Mouse (Mus musculus) hindbrain, embryonic 14.5 days (tissue): ENCODE data around the gene Pigm. TPM values are rescaled to one million over a fixed set of nuclear protein-coding genes. Genes with fewer than 3 reads are reported as not detected.

Experiments used
- ATAC-seq: fragments of 200-750 bp; cut with Nextera tagmentation; 2 replicates; pipeline ENCODE4 v1.8.0; 2017; ENCODE audit warnings: moderate number of reproducible peaks, mild to moderate bottlenecking, moderate TSS enrichment, moderate library complexity; ENCODE audit not compliant: low FRiP score
- DNase-seq: peaks from one replicate; pipeline ENCODE4 v3.0.0-alpha.2; 2015; ENCODE audit warnings: low spot score
- H3K27ac ChIP-seq: fragments of 300-500 bp; sonication (generic); 2 replicates; pipeline ENCODE4 v1.5.1; 2014; ENCODE audit warnings: mild to moderate bottlenecking, moderate library complexity
- H3K27me3 ChIP-seq: fragments of 300-500 bp; sonication (generic); 2 replicates; pipeline ENCODE4 v1.6.1; 2014; ENCODE audit warnings: mild to moderate bottlenecking, low read length, mixed read lengths; ENCODE audit not compliant: control insufficient read depth, insufficient read depth
- H3K36me3 ChIP-seq: fragments of 300-500 bp; sonication (generic); replicated peaks from 2 replicates; pipeline ENCODE4 v1.6.1; 2014; ENCODE audit not compliant: control insufficient read depth, insufficient read depth
- H3K4me1 ChIP-seq: fragments of 300-500 bp; sonication (generic); replicated peaks from 2 replicates; pipeline ENCODE4 v1.6.1; 2014; ENCODE audit warnings: antibody characterized with exemption, low read length, mixed read lengths; ENCODE audit not compliant: control insufficient read depth, insufficient read depth
- H3K4me2 ChIP-seq: fragments of 300-500 bp; sonication (generic); replicated peaks from 2 replicates; pipeline ENCODE4 v1.6.1; 2014; ENCODE audit warnings: mild to moderate bottlenecking, moderate library complexity
- H3K4me3 ChIP-seq: fragments of 300-500 bp; sonication (generic); replicated peaks from 2 replicates; pipeline ENCODE4 v1.5.1; 2014; ENCODE audit warnings: mild to moderate bottlenecking, low read length
- H3K9ac ChIP-seq: fragments of 300-500 bp; sonication (generic); 2 replicates; pipeline ENCODE4 v1.6.1; 2014
- H3K9me3 ChIP-seq: fragments of 300-500 bp; sonication (generic); 2 replicates; pipeline ENCODE4 v1.6.1; 2016; ENCODE audit warnings: low read length; ENCODE audit not compliant: control insufficient read depth
- WGBS: fragments of 180-500 bp; shearing (Covaris S2); extraction: QIAGEN DNeasy Blood & Tissue Kit; methylation state at CpG from one replicate; pipeline ENCODE4 v1.1.7; 2014; 5-methylcytosine and 5-hydroxymethylcytosine counted together
- polyA plus RNA-seq: library from polyadenylated mRNA; unstranded; fragments of >200 nt; fragmentation: Nextera tagmentation; extraction: Ambion mirVana; gene quantifications from 2 replicates; pipeline ENCODE4 v1.2.1, GENCODE M21; 2014

The Pigm gene
- polyA plus RNA-seq, 1 experiment from 2014 or later = 5.6 TPM

DNA sequence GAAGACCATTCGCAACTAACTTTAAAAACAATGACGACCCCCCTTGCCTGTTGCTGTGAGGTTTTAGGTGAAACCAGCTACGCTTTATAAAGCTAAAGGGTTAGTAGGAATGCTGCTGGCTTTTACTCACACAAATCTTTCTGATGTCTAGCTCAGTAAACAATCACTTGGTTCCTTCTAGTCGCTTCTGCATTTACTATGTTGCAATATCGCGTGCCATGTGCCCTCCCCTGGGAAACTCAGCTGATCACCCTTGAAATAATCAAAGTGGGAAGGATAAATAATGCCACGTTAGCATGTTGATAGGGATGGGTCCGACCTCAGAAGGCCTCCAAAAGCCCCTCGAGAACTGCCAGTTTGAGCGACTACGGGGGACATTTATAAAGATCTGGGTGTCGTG lies 29.0 kb upstream of the Pigm start:
- H3K9me3 ChIP-seq = no peaks in the 10 kb centered on the region
- H3K27me3 ChIP-seq = no peaks in the 10 kb centered on the region
- DNase-seq (no peak), ATAC-seq (no peak)
- H3K9ac ChIP-seq = no peak overlapping the region
- H3K27ac ChIP-seq = no peak overlapping the region
- H3K4me1 ChIP-seq = peaks cover 18% of the 10 kb centered on the region
- H3K4me2 ChIP-seq = no peak overlapping the region
- 84% methylated on average over 12 of the region's 12 CpGs for WGBS
- H3K4me3 ChIP-seq = no peak overlapping the region
- H3K36me3 ChIP-seq = no peaks in the 10 kb centered on the region

DNA sequence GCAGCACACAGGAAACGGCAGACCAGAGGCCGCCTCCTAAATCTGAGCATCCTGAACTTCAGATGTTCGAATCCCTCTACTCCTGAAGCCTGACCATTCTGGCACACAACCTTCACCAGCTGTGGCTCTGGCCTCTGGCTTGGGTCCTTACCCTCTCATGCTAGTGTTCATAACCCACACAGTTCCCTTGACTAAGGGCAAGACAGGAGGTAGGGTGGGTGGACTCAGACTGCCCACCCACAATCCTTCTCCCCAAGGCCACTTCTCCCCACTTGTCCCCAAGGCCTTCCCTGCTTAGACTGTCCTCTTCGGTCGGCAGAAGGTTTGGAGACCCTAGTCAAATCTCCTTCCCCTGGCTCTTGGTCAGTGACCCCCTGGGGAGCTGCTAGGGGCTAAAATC lies 26.8 kb upstream of the Pigm start:
- Histone ChIP-seq H3K4me1 (peaks cover 18% of the 10 kb centered on the region), H3K9ac (0 out of 2 replicates have a peak overlapping the region, but pooled peaks have one; percentile 39), H3K27ac (peak overlapping the region; percentile 74), H3K4me2 (peak overlapping the region; percentile 18; the same call in 1 of the 2 replicates), H3K27me3 (no peaks in the 10 kb centered on the region), H3K4me3 (no peak overlapping the region), H3K36me3 (no peaks in the 10 kb centered on the region), H3K9me3 (no peaks in the 10 kb centered on the region)
- peak; percentile 18; the same call in 1 of the 2 replicates for ATAC-seq
- 27% methylated on average over 5 of the region's 5 CpGs for WGBS
- no peak for DNase-seq

DNA sequence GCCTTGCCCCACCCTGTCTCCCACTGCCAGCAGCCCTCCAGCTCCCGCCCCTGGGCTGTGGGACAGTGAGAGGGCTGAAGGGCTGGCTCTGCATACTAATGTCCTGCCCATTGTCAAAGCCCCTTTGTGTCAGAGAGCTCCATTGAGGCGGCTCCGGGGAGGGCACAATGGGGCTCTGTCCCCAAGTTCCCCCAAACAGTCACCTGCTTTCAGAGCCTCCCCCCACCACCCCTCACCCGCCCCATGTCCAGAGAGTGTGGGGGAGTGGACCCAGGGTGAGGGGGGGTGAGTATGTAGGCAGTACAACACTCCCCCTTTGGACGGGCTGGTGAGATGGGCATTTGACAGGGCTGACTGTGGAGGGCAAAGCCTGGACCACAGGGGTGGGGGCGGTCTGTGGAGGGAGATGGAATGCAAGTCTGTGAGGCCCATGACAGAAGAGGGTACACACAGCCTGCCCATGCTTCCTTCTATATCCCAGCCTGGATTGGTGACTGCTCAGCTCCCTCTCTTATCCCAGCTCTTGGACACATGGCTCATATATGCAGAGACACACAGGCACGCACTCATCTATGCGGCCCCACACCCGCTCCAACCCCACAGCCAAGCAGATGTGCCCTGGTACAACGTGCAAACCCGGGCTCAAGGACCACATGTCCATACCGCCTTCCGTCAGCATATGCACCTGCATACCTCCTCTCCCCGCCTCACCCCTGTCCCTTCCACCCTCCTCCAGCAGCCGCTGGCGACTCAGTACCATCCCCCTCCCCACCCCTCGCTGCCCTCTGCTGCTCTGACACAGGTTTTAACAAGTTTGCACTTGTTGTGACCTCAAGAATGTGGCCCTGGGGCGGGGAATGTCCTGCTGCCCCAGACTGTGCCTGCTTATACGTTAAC lies 26.2 kb upstream of the Pigm start:
- peak; percentile 95 for ATAC-seq
- H3K4me2 ChIP-seq = peak overlapping the region; percentile 18
- 4% methylated on average over 19 of the region's 19 CpGs for WGBS
- H3K4me1 ChIP-seq = peaks cover 18% of the 10 kb centered on the region
- H3K27me3 ChIP-seq = no peaks in the 10 kb centered on the region
- H3K27ac ChIP-seq = peak overlapping the region; percentile 74
- DNase-seq = peak; percentile 57
- no peaks in the 10 kb centered on the region for H3K36me3 ChIP-seq
- no peaks in the 10 kb centered on the region for H3K9me3 ChIP-seq
- H3K4me3 ChIP-seq = no peak overlapping the region
- peak overlapping the region; percentile 39 for H3K9ac ChIP-seq

- DNase-seq = no peak
- Histone ChIP-seq H3K4me3 (no peak overlapping the region), H3K9me3 (no peaks in the 10 kb centered on the region)
Measured at GRCm38 (mm10) chr1:172352001-172352400, 24.3 kb upstream of the Pigm start.

DNA sequence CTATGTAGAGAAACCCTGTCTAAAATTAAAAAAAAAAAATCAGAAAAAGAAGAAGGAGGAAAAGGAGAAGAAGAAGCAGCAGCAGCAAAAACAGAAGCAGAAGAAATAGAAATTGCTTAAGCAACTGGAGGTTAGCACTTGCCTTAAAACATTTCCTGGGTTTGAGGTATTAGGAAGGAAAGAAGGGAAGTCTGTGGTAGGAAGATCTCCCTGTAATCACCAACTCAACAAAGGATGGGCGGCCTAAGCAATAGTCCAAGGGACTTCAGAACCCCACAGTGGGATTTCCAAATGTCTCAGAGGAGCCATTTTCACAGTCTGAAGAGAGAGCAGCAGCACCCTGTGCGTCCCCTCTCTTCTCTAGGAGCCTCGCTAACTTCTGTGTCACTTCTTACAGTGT lies 23.9 kb upstream of the Pigm start:
- ATAC-seq (no peak), DNase-seq (no peak)
- 90% methylated on average over 3 of the region's 3 CpGs for WGBS
- Histone ChIP-seq H3K4me2 (no peak overlapping the region), H3K9ac (no peak overlapping the region), H3K36me3 (no peaks in the 10 kb centered on the region), H3K27me3 (no peaks in the 10 kb centered on the region), H3K4me1 (peaks cover 22% of the 10 kb centered on the region), H3K4me3 (no peak overlapping the region), H3K27ac (no peak overlapping the region), H3K9me3 (no peaks in the 10 kb centered on the region)

More at GRCm38 (mm10) chr1:172352001-172352400, 24.3 kb upstream of the Pigm start:
- 70% methylated on average over 6 of the region's 6 CpGs for WGBS
- Histone ChIP-seq H3K36me3 (no peaks in the 10 kb centered on the region), H3K27me3 (no peaks in the 10 kb centered on the region), H3K9ac (no peak overlapping the region), H3K27ac (no peak overlapping the region), H3K4me2 (no peak overlapping the region), H3K4me1 (peaks cover 22% of the 10 kb centered on the region)
- no peak for ATAC-seq

GRCm38 (mm10) chr1:172355336-172355735 lies 21.0 kb upstream of the Pigm start:
- Histone ChIP-seq H3K9me3 (no peaks in the 10 kb centered on the region), H3K4me1 (peaks cover 10% of the 10 kb centered on the region), H3K4me3 (no peak overlapping the region), H3K4me2 (no peak overlapping the region), H3K9ac (no peak overlapping the region), H3K27me3 (no peaks in the 10 kb centered on the region), H3K36me3 (no peaks in the 10 kb centered on the region), H3K27ac (0 out of 2 replicates have a peak overlapping the region, but pooled peaks have one; percentile 2)
- 23% methylated on average over 3 of the region's 3 CpGs for WGBS
- no peak for DNase-seq
- ATAC-seq = peak; percentile 34; the same call in 1 of the 2 replicates

DNA sequence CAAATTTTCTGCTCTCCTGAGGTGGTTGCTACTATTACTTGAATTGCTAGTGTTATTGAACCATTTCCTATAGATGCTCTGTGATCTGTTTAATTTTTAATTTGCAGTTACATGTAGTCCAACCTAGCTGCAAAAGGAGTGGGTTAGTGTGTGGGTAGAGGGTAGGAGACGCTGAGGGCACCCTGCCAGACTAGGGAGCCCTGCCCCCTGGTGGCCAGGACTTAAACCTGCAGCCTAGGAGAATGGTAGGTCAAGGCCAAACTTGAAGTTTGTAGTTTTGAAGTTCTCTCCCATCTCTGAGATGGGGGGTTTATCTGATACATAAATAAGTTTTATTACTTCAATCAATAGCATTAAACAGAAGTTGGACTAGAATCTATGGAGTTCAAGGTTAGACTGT lies 18.8 kb upstream of the Pigm start:
- no peak overlapping the region for H3K4me3 ChIP-seq
- peaks cover 4% of the 10 kb centered on the region; the same call in 1 of the 2 replicates for H3K4me1 ChIP-seq
- peak; percentile 62; the same call in 1 of the 2 replicates for ATAC-seq
- no peak overlapping the region for H3K27ac ChIP-seq
- 4% methylated on average over 1 of the region's 1 CpGs for WGBS
- H3K27me3 ChIP-seq = no peaks in the 10 kb centered on the region
- peak; percentile 67 for DNase-seq
- H3K9me3 ChIP-seq = no peaks in the 10 kb centered on the region
- no peak overlapping the region for H3K4me2 ChIP-seq
- H3K9ac ChIP-seq = no peak overlapping the region
- no peaks in the 10 kb centered on the region for H3K36me3 ChIP-seq

DNA sequence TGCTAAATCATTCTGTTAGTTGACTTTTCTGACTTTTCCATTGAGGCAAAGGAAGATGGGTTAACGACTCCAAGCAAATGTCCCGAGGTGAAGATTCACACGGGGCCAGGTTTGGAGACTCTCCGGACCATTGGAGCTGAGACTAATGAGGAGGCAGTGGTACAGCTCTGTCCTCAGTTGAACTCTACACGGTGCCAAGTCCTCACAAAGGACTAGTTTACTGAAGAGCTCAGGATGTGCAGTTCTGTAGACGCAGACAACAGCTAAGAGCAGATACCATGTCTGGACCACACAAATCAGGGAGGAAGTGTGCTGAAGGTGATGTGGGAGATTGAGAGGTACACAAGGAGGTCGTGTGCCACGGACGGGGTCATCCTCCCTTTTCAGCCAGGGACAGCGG lies 18.0 kb upstream of the Pigm start:
- Histone ChIP-seq H3K9me3 (no peaks in the 10 kb centered on the region), H3K4me2 (no peak overlapping the region), H3K4me1 (peaks cover 4% of the 10 kb centered on the region; the same call in 1 of the 2 replicates), H3K27ac (no peak overlapping the region), H3K4me3 (no peak overlapping the region), H3K27me3 (no peaks in the 10 kb centered on the region), H3K36me3 (no peaks in the 10 kb centered on the region), H3K9ac (no peak overlapping the region)
- DNase-seq = no peak
- WGBS = 56% methylated on average over 10 of the region's 10 CpGs
- ATAC-seq = no peak

DNA sequence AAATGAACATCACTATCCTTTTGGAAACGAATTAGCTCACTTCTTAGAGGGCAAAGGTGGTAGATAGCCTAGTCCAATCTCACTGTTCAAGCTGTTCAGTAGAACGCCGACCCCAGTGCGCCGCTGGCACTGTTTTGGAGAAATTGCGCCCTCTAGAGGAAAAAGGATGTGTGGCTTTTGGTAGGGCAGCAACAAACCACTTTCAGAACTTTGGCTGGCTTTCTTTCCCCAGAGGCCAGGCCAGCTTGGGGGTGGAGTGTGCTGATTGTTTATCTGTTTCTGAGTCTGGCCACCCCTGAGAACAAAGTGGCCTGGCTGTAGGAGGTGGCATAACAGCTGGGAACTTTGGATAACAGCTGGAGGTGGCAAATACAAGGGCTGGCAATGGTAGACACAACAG lies 11.7 kb upstream of the Pigm start:
- H3K4me2 ChIP-seq = no peak overlapping the region
- DNase-seq = peak; percentile 73
- no peak overlapping the region for H3K9ac ChIP-seq
- H3K36me3 ChIP-seq = no peaks in the 10 kb centered on the region
- H3K27me3 ChIP-seq = no peaks in the 10 kb centered on the region
- no peaks in the 10 kb centered on the region for H3K4me1 ChIP-seq
- no peaks in the 10 kb centered on the region for H3K9me3 ChIP-seq
- peak; percentile 29; the same call in 1 of the 2 replicates for ATAC-seq
- H3K27ac ChIP-seq = no peak overlapping the region
- no peak overlapping the region for H3K4me3 ChIP-seq
- WGBS = 14% methylated on average over 6 of the region's 6 CpGs
